Mouse (Mus musculus) kidney, embryonic 16.5 days (tissue): ENCODE results near the gene Fbxl7. TPM values are rescaled to one million over a fixed set of nuclear protein-coding genes. Genes with fewer than 3 reads are reported as not detected.

ENCODE experiments used
- ATAC-seq: fragments of 200-750 bp; cut with Nextera tagmentation; 2 replicates; pipeline ENCODE4 v1.8.0; 2017; ENCODE audit warnings: moderate TSS enrichment; ENCODE audit not compliant: low FRiP score, low TSS enrichment
- H3K27ac ChIP-seq: fragments of 300-500 bp; sonication (generic); 2 replicates; pipeline ENCODE4 v1.5.1; 2014; ENCODE audit warnings: low read length
- H3K27me3 ChIP-seq: fragments of 300-500 bp; sonication (generic); 2 replicates; pipeline ENCODE4 v1.6.1; 2014; ENCODE audit warnings: low read length, control low read depth, mixed read lengths; ENCODE audit not compliant: insufficient read depth
- H3K36me3 ChIP-seq: fragments of 300-500 bp; sonication (generic); 2 replicates; pipeline ENCODE4 v1.6.1; 2014; ENCODE audit warnings: low read length, control low read depth, mixed read lengths; ENCODE audit not compliant: insufficient read depth
- H3K4me1 ChIP-seq: fragments of 300-500 bp; sonication (generic); 2 replicates; pipeline ENCODE4 v1.6.1; 2014; ENCODE audit warnings: low read length, control low read depth, mixed read lengths; ENCODE audit not compliant: insufficient read depth
- H3K4me2 ChIP-seq: fragments of 300-500 bp; sonication (generic); replicated peaks from 2 replicates; pipeline ENCODE4 v1.6.1; 2014; ENCODE audit warnings: low read depth, low read length
- H3K4me3 ChIP-seq: fragments of 300-500 bp; sonication (generic); 2 replicates; pipeline ENCODE4 v1.5.1; 2014; ENCODE audit warnings: mild to moderate bottlenecking, low read length
- H3K9ac ChIP-seq: fragments of 300-500 bp; sonication (generic); replicated peaks from 2 replicates; pipeline ENCODE4 v1.6.1; 2014; ENCODE audit warnings: low read length
- H3K9me3 ChIP-seq: fragments of 300-500 bp; sonication (generic); 2 replicates; pipeline ENCODE4 v1.6.1; 2016; ENCODE audit warnings: low read length, control low read depth
- WGBS: fragments of 180-500 bp; shearing (Covaris S2); extraction: QIAGEN DNeasy Blood & Tissue Kit; methylation state at CpG from one replicate; pipeline ENCODE4 v1.1.7; 2014; 5-methylcytosine and 5-hydroxymethylcytosine counted together
- polyA plus RNA-seq: library from polyadenylated mRNA; unstranded; fragments of >200 nt; fragmentation: Nextera tagmentation; extraction: Ambion mirVana; gene quantifications from 2 replicates; pipeline ENCODE4 v1.2.1, GENCODE M21; 2015

Gene Fbxl7
- 13.1 and 18.1 TPM in 2 replicates for polyA plus RNA-seq

- Histone ChIP-seq H3K4me1 (peaks cover 7% of the 10 kb centered on the region; the same call in 1 of the 2 replicates), H3K9me3 (no peaks in the 10 kb centered on the region), H3K27ac (peak within 1 kb of the TSS; percentile 92), H3K36me3 (no peaks in the 10 kb centered on the region), H3K9ac (peak within 1 kb of the TSS; percentile 92), H3K27me3 (0 out of 2 replicates have a peak, but pooled peaks cover 2% of the 10 kb centered on the region), H3K4me2 (peak within 1 kb of the TSS; percentile 81), H3K4me3 (peak within 1 kb of the TSS; percentile 85)
- ATAC-seq = peak; percentile 95
- under 1% methylated on average over 50 of the region's 58 CpGs for WGBS
Measured at GRCm38 (mm10) chr15:26895251-26895711, at the start of gene Fbxl7. Fbxl7 (minus strand) TSS chr15:26895580.

GRCm38 (mm10) chr15:26922026-26922425 is 26.6 kb upstream of the Fbxl7 start:
- H3K4me3 ChIP-seq = no peak overlapping the region
- H3K4me1 ChIP-seq = no peaks in the 10 kb centered on the region
- no peak overlapping the region for H3K27ac ChIP-seq
- ATAC-seq = no peak
- no peaks in the 10 kb centered on the region for H3K27me3 ChIP-seq
- no peak overlapping the region for H3K4me2 ChIP-seq
- 0 out of 2 replicates have a peak, but pooled peaks cover 7% of the 10 kb centered on the region for H3K9me3 ChIP-seq
- no peak overlapping the region for H3K9ac ChIP-seq
- WGBS = 87% methylated on average over 2 of the region's 2 CpGs
- no peaks in the 10 kb centered on the region for H3K36me3 ChIP-seq

GRCm38 (mm10) chr15:26913427-26913826 is 18.0 kb upstream of the Fbxl7 start:
- Histone ChIP-seq H3K27ac (no peak overlapping the region), H3K9me3 (0 out of 2 replicates have a peak, but pooled peaks cover 4% of the 10 kb centered on the region), H3K4me1 (no peaks in the 10 kb centered on the region), H3K27me3 (no peaks in the 10 kb centered on the region), H3K9ac (no peak overlapping the region), H3K4me3 (no peak overlapping the region), H3K4me2 (no peak overlapping the region), H3K36me3 (no peaks in the 10 kb centered on the region)
- ATAC-seq = no peak

- Histone ChIP-seq H3K27me3 (0 out of 2 replicates have a peak, but pooled peaks cover 2% of the 10 kb centered on the region), H3K4me3 (peak overlapping the region; percentile 85), H3K4me1 (0 out of 2 replicates have a peak, but pooled peaks cover 7% of the 10 kb centered on the region), H3K36me3 (no peaks in the 10 kb centered on the region), H3K4me2 (peak overlapping the region; percentile 81), H3K9me3 (no peaks in the 10 kb centered on the region), H3K27ac (peak overlapping the region; percentile 92), H3K9ac (peak overlapping the region; percentile 92)
- WGBS = 0% methylated on average over 14 of the region's 14 CpGs
- peak; percentile 55 for ATAC-seq
Measured at GRCm38 (mm10) chr15:26895761-26896160, 381 bp upstream of the Fbxl7 start.

- under 1% methylated on average over 28 of the region's 28 CpGs for WGBS
- H3K4me1 ChIP-seq = peaks cover 7% of the 10 kb centered on the region; the same call in 1 of the 2 replicates
- H3K27me3 ChIP-seq = 0 out of 2 replicates have a peak, but pooled peaks cover 2% of the 10 kb centered on the region
- H3K4me3 ChIP-seq = peak overlapping the region; percentile 85
- peak; percentile 78 for ATAC-seq
- H3K36me3 ChIP-seq = no peaks in the 10 kb centered on the region
- peak overlapping the region; percentile 81 for H3K4me2 ChIP-seq
- H3K9me3 ChIP-seq = no peaks in the 10 kb centered on the region
- peak overlapping the region; percentile 92 for H3K9ac ChIP-seq
- H3K27ac ChIP-seq = peak overlapping the region; percentile 92
Measured at GRCm38 (mm10) chr15:26894801-26895229, 565 bp downstream of the Fbxl7 start.

GRCm38 (mm10) chr15:26894031-26894655 is 1.2 kb downstream of the Fbxl7 start:
- WGBS = 4% methylated on average over 12 of the region's 12 CpGs
- ATAC-seq = peak; percentile 33
- H3K27me3 ChIP-seq = 0 out of 2 replicates have a peak, but pooled peaks cover 2% of the 10 kb centered on the region

GRCm38 (mm10) chr15:26893136-26893535 is 2.2 kb downstream of the Fbxl7 start:
- Histone ChIP-seq H3K4me3 (peak overlapping the region; percentile 20), H3K9ac (no peak overlapping the region), H3K4me2 (peak overlapping the region; percentile 46), H3K27ac (peak overlapping the region; percentile 7; the same call in 1 of the 2 replicates), H3K27me3 (0 out of 2 replicates have a peak, but pooled peaks cover 2% of the 10 kb centered on the region), H3K36me3 (no peaks in the 10 kb centered on the region), H3K9me3 (no peaks in the 10 kb centered on the region), H3K4me1 (peaks cover 7% of the 10 kb centered on the region; the same call in 1 of the 2 replicates)
- no peak for ATAC-seq
- 22% methylated on average over 4 of the region's 4 CpGs for WGBS

More at GRCm38 (mm10) chr15:26894031-26894655, 1.2 kb downstream of the Fbxl7 start:
- peak overlapping the region; percentile 92 for H3K27ac ChIP-seq
- H3K36me3 ChIP-seq = no peaks in the 10 kb centered on the region
- H3K4me3 ChIP-seq = peak overlapping the region; percentile 85
- peaks cover 7% of the 10 kb centered on the region; the same call in 1 of the 2 replicates for H3K4me1 ChIP-seq
- no peaks in the 10 kb centered on the region for H3K9me3 ChIP-seq
- H3K4me2 ChIP-seq = peak overlapping the region; percentile 81
- H3K9ac ChIP-seq = peak overlapping the region; percentile 92

- no peak overlapping the region for H3K9ac ChIP-seq
- 74% methylated on average over 5 of the region's 5 CpGs for WGBS
- H3K36me3 ChIP-seq = no peaks in the 10 kb centered on the region
- no peak overlapping the region for H3K4me2 ChIP-seq
- no peaks in the 10 kb centered on the region for H3K9me3 ChIP-seq
- no peak overlapping the region for H3K27ac ChIP-seq
- no peaks in the 10 kb centered on the region for H3K27me3 ChIP-seq
- peaks cover 11% of the 10 kb centered on the region; the same call in 1 of the 2 replicates for H3K4me1 ChIP-seq
- ATAC-seq = no peak
- H3K4me3 ChIP-seq = no peak overlapping the region
Measured at GRCm38 (mm10) chr15:26889971-26890370, 5.4 kb downstream of the Fbxl7 start.

- Histone ChIP-seq H3K4me2 (no peak overlapping the region), H3K36me3 (no peaks in the 10 kb centered on the region), H3K4me1 (peaks cover 7% of the 10 kb centered on the region; the same call in 1 of the 2 replicates), H3K27me3 (no peaks in the 10 kb centered on the region), H3K9me3 (no peaks in the 10 kb centered on the region), H3K9ac (no peak overlapping the region), H3K4me3 (no peak overlapping the region), H3K27ac (no peak overlapping the region)
- WGBS = 72% methylated on average over 10 of the region's 10 CpGs
- no peak for ATAC-seq
Measured at GRCm38 (mm10) chr15:26888170-26888569, 7.2 kb downstream of the Fbxl7 start.

GRCm38 (mm10) chr15:26885979-26886378 is 9.4 kb downstream of the Fbxl7 start:
- no peak overlapping the region for H3K4me2 ChIP-seq
- H3K27me3 ChIP-seq = no peaks in the 10 kb centered on the region
- H3K9ac ChIP-seq = no peak overlapping the region
- ATAC-seq = no peak
- H3K9me3 ChIP-seq = no peaks in the 10 kb centered on the region
- WGBS = 74% methylated on average over 2 of the region's 2 CpGs
- H3K4me1 ChIP-seq = peaks cover 4% of the 10 kb centered on the region; the same call in 1 of the 2 replicates
- no peak overlapping the region for H3K4me3 ChIP-seq
- no peak overlapping the region for H3K27ac ChIP-seq
- no peaks in the 10 kb centered on the region for H3K36me3 ChIP-seq
